Mouse (Mus musculus) cerebellum, postnatal 14 days (tissue): ENCODE results near the gene Snf8.
A peak's percentile ranks its signal among the peaks of the same experiment; 100 is the strongest.

Source experiments
- DNase-seq, 2 experiments: peaks; one replicate each; pipeline ENCODE4 v3.0.0; 2021; ENCODE audit warnings: mixed read lengths in 2 of 2

Snf8 gene

DNA sequence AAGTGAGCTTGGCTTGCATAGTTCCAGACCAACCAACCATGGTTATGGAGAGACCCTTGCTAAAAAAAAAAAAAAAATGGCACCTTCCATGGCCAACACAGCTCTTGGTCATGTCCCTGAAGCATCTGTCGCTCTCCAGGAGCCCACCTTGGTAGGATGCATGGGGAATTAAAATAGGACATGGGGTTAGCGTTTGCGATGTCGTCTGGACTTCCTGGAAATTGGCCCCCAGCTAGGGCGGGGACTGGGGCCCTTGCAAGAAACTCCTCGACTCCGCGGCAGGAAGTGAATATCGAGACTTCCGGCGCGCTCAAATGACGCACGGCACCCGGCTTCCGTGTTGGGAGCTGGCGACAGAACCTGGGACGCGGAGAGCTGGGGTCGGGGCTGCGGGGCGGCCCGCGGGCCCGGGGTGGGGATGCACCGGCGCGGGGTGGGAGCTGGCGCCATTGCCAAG lies at the start of gene Snf8:
Gene Snf8 (plus strand): TSS at position 290 of the 457 bp plus-strand sequence.
- DNase-seq, result peak; percentile 97

DNA sequence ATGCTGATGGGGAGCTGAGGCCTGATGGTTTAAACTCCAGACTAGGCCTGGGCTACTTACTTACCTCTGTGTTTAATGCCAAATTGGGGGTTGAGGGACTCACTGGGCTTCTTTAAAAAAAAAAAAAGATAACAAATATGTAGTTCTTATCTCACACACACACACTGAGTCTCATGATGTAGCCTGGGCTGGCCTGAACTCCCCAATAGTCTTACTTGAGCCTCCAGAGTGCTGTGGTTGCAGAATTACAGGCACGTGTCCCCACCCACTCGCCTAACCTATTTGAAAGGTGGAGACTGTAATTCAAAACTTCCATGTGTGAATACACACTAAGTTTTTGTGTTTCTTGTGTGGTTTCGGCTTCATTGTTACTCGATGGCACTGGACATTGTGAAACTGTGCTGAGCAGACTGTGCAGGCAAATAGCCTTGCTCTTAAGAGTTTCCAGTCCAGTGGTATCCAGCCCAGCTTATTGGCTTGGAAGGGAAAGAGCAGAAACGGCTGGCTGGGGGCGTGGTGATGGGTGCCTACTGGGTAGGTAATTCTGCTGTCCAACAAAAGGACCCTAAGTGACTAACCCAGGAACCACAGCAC lies 46.7 kb upstream of the Snf8 start:
- DNase-seq, result no peak

DNA sequence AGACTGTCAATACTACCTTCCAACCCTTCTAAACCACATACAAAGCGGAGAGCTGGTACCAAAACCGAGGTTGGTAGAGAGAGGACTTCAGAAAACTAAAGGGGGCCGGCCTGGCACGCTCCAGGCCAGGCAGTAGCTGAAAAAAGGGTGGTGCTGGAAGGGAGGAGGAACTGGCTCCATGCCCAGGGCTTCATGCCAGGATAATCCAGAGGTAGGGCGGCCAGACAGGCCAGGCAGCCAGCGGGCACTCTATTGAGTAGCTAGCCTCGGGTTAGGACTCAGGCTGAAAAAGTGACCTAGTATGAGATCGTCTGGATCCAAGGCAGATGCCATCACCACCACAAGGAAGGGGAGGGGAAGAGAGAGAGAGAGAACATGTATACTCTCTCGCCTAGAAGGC lies 46.2 kb upstream of the Snf8 start:
- DNase-seq, result peak in 1 of 2 experiments; percentile 66

GRCm38 (mm10) chr11:95989864-95990263 lies 44.8 kb upstream of the Snf8 start:
- DNase-seq, result no peak

- no peak for DNase-seq
Measured at GRCm38 (mm10) chr11:95990431-95990830, 44.3 kb upstream of the Snf8 start.

DNA sequence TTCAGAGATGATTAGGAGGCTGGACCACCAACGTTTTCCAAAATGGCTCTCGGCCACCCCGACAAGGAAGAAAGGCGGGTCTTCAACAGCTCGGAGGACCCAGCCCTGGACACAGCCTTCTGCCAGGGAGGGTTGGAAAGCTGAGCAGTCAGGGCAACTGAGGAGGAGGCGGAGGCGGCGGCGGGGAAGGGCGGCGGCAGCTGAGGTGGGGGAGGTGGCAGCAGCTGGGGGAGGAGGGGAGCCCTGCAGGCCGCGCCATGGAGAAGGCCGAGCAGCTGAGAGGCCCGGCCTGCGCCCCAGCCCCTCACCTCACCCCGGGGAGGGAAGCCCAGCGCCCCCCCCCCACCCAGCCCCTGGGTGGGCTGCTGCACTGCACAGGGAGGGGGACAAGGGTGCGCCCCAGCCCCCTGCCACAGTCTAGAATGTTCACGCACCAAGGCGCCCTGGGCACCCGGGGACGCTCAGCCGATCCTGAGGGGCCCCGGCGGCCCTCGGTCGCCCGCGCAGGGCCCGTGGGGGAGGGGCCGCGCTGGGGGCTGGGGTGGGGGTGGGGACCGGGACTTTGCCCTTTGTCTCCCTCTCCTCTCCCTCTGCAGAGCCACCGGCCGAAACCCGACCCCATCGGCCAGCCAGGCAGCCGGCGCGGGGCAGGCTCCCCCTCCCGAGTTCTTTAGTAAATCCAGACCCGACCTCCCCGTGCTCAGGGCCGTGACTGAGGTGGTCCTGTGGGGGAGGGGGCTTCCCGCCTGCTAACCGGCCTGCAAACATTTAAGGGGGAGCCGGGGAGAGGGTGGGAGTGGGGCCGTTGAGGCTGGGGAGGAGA lies 43.6 kb upstream of the Snf8 start:
- peak in 1 of 2 experiments; percentile 20 for DNase-seq

DNA sequence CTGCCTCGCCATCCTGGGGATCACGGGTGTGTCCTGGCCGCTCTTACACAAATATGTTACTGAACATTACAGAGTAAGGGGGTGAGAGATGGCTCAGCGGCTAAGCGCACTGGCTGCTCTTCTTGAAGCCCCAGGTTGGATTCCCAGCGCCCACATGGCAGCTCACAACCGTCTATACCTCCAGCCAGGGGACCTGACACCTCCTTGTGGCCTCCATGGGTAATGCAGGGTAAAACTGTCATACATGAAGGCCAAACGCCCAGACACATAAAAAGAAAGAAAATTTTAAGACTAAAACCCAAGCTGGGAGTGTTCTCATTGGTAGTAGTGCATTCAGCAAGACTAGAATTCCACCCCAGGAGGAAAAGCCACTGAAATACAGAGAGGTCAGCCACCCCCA lies 40.5 kb upstream of the Snf8 start:
- no peak for DNase-seq

GRCm38 (mm10) chr11:96003100-96003900 lies 31.4 kb upstream of the Snf8 start:
- DNase-seq, result no peak

DNA sequence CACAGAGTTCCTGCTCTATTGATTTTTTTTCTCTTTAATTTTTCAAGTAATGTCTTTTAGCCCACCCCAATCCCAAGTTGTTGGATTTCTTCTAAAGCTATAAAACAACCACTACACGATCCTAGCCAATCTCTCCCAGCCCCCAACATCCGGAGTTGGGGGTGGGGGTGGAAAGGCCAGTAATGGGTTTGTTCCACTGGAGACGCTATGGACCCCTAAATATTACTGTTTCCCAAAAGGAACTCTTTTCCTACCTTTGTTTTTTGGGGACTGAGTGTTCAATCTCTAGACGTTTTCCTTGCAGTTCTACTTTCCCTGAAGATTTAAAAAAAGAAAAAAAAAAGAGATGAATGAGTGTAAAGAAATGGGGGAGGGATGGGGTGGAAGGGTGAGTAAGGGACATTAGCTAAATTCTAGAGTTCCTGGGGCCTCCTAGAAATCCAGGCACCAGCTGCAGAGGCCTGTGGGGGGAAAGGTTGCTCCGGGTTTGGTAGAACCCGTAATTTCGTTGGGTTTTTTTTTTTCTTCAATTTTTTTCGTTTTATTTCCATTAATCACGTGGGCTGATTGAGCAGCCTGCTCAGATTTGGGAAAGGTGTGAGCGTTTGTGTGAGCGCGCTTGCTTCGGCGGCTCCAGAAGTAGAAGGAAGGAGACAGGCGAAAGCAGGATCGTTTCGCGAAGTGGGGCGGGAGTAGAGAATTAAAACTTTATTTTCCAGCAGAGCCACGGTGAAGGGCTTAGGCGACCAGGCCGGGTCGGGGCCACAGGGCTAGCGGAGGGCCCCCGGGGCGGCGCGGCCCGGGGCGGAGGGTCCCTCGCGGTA lies 30.5 kb upstream of the Snf8 start:
- DNase-seq, result peak; percentile 10 to 29

DNA sequence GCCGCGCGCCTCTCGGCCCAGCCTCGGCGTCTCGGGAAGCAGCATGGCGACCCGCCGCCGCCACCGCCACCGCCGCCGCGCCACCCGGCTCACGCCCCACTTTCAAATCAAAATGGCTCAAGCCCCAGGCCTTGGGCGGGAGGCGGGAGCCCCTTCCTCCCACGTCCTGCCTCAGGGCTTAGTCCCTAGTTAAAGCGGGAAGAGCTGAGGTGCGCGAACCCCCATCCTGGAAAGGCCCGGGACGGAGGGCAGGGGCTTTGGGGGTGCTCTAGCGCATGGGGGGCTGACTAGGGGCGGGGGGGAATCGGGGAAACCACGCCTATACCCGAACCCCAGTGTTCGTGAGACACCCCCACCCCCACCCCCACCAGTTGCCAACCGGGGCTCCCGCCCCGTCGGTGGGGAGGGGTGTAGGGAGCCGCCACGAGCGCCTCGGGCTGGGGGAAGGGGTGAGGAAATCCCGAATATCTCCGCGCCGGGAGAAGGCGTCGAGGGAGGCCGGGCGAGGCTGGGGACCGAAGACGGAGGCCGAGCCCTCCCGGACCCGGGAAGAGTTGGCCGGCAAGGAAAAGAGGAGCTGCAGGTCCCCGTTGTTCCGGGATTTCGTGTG lies 29.8 kb upstream of the Snf8 start:
- peak in 1 of 2 experiments; percentile 22 for DNase-seq

DNA sequence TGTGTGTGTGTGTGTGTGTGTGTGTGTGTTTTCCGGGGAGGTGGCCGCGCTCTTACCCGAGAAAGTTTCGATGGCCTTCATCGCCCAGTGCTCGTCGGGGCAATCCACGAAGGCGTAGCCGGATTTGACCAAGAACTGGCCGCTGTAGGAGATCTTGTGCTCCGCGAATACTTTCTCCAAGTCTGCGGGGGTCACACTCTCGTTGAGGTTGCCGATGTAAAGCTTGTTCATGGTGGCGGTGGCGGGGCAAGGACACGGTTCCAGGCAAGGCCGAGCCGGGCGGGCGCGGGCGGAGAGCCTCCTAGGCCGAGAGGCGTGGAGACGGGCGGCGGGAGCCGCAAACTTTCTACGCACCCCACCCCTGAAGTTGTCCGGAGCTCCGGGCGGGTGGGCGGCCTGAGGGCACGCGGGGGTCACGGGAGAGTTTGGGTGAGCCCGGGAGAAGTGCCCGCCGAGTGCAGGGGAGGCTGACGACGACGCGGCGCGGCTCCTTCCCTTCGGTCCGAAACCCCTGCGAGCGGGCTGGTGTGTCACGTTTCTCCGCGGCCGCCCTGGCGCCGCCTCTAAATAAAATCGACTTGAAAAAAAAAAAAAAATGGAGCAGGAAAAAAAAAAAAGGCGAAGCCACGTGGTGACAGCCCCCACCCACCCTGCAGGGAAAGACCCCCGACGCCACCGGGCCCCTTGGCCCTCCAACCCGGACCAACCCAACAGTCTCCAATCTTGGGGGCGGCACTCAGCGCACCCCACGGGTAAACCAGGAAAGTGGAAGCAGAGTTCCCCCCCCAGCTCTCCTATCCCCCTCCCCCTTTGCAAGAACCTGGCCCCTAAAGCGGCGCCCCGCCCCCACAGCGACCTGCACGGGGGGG lies 29.0 kb upstream of the Snf8 start, which contains the start of gene Igf2bp1:
Gene Igf2bp1 (minus strand): TSS at position 538 of the 869 bp plus-strand sequence.
- DNase-seq, result peak; percentile 13 to 29

GRCm38 (mm10) chr11:96006367-96006851 lies 28.3 kb upstream of the Snf8 start:
- DNase-seq, result peak; percentile 15 to 26

DNA sequence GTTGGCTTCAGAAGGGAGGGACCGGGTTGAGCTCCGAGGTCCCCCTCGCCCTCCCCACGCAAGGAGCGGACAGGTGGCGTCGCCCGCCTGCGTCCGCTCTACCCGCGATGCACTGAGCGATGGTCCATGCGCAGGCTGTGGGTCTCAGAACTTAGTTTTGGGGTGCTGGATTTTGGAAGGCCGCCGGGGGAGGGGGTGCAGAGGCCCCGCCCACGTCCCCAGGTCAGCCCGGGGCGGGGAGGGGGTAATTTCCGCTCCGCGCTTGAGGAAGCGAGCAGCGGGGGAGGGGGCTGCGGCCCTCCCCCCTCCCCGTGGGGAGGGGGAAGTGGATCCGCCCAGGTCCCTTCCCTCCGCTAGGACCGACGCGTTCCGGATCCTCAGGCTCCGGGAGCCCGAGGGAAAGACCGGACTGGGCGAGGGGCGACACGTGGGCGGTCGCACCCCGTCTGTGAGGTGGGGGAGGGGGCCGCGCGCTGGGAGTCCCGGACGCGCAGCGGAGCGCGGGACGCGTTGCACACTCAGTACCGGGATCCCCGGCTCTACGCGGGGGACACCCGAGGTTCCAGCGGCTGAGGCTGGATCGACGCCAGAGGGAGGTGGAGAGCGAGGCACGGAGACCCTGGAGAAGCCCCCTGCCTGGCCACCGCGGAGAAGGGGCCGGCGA lies 27.7 kb upstream of the Snf8 start:
- DNase-seq, result peak in 1 of 2 experiments; percentile 41

DNA sequence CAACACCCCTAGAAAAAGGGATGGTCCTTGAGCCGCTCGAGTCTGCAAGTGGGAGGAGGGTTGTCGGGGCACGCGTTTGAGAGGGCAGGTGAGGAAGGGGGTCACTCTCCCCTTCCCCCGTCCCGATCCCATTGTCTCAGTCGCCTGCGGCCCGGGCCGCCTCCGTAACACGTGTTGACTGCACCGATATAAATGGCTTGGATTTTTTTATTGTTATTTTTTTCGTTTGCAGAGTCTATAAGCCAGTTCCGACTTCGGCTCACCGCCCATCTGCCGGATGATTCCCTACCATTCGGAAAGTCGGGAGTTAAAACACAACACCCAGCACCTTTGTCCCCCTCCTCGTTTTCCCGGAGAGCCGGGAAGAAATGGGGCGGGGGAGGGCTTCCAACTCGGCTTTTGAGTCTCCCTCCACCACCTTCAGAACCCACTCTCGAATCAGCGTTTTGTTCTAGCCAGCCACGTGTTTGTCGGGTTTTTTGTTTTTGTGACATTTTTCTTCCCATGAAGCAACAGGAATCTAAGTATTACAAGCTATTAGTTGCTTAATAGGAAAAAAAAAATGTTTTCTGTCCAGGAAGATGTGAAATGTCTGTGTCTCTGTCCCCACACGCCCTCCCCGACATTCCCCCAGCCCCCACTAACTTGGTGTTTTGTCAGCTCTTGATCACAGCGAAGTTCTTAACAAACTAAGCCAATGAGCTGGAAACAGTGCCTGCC lies 27.0 kb upstream of the Snf8 start:
- DNase-seq, result peak; percentile 14 to 40

DNA sequence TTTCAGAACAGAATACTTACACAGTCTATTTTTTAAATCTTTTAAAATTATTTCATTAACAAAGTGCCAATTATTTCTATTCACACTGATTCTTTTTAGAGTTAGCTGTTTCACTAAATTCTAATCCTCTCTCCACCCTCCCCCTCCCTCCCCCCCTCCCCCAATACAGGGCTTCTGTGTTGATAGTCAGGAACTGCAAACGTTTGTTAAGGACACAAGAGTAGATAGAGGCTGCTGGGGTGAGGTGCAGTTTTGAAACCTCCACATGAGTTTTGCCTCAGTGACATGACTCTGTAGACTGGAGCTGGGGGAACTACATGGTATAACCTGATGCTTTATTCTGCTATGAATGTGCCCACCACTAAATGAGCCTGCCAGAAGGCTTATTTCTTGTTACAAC lies 25.9 kb upstream of the Snf8 start:
- no peak for DNase-seq

DNA sequence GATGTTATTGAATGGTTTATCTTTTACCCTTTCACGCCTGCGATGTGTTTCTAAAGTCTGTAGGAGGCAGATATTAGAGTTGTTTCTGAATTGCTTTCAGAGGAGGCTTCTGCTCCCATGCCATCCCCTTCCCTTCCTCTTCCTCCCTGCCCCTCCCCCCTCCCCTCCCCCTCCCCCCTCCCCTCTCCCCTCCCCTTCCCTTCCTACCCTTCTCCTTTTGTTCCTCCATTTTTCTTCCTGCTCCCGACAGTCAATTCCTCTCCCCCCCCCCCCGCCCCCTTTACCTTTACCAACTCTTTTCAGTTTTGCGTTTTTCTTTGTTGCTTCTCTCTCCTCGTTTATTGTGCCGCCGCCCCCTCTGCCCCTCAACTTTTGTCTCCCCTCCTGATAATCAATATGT lies 22.7 kb upstream of the Snf8 start:
- DNase-seq, result no peak

DNA sequence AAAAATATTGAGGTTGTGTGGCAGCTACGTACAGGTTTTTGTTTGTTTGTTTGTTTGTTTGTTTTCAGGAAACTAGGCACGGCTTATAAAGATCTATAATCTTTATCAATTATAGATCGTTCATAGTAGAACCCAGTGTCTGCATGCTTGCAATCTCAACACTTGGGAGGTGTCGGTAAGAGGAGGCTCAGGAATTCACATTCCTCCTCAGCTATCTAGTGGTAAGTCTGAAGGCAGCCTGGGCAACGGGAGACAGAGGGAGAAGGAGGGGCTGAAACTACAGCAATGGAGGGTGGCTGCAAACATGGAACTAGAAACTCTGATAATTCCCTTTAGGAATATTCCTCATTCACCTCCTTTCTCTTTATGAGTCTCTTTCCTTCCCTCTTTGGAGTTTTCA lies 19.3 kb upstream of the Snf8 start:
- no peak for DNase-seq

GRCm38 (mm10) chr11:96017941-96018351 lies 16.7 kb upstream of the Snf8 start:
- DNase-seq, result no peak

DNA sequence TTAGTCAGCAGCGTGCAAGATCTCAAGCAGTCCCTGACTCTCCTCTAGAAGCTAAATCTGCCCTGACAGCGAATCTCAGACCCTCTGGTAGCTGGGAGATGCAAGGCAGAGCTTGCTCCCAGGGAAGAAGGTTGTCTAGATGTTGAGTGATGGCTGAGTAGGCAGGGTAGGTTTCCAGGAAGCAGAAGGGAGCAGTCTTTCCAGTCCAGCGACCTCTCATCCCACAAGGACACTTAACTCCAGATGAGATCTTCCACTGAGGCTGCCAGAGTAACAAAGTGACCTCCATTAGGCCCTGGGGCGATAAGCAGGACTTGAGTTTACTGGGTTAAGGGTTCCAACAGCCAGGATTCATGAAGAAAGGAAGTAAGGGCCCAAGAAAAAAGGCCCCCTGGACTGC lies 14.1 kb upstream of the Snf8 start:
- DNase-seq, result no peak
